Mouse (Mus musculus) urinary bladder, postnatal 10 days (tissue): Measurements from ENCODE around the gene Dennd1a.

Experiments used
- DNase-seq: peaks from one replicate; pipeline ENCODE4 v3.0.0; 2022; ENCODE audit warnings: low spot score

Dennd1a gene

DNA sequence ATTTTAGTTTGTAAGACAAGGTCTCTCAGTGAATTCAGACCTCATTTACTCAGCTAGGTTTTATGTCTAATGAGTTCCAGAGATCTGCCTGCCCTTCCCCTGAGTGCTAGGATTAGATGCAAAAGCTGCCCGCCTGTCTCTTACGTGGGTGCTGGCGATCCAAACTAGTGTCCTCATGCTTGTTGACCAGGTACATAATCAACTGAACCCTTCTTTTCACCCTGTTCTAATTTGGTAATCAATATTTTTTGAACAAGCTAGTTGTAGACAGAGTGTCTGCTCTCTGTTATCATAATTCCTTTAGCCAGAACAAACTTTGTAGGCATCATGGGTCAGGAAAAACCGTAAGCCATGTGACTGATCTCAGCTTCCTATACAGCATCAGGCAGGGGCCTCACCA is 241.9 kb downstream of the Dennd1a start:
- DNase-seq = no peak

DNA sequence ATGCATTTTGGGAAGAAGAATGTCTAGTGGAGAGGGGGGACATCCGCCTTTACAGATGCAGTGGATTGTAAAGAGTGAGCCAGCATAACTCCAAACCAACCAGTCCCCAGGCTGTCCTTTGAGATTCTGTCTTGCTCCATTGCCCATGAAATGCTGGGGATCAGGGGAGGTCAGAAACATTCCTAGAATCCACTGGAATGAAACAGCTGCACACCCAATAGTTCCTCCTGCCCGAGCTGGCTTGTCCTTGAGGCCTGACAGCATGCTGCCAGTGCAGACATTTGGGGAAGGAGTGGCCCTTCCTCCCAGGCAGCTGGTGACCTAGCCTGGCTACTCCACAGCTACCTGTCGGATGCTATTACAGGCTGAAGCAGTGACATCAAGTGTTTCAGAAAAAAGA is 246.3 kb downstream of the Dennd1a start:
- DNase-seq = no peak

DNA sequence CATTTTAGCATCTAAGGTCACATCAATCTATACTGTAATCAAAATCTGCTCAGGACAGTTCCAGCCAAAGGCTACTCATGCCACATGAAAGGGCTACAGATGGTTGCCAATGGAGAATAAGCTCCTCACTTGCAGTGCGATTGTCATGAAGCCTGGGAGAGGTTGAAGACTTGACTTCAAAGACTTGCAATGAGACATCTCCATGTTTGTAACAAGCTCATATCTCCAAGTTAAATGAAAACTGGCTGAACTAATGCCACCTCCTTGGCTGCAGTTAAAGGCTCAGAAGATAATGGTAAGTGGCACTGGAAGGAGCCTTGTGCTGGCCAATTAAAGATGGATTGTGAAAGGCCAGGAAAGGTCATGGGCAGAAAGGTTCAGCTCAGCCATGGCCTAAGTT is 247.6 kb downstream of the Dennd1a start:
- DNase-seq = no peak

DNA sequence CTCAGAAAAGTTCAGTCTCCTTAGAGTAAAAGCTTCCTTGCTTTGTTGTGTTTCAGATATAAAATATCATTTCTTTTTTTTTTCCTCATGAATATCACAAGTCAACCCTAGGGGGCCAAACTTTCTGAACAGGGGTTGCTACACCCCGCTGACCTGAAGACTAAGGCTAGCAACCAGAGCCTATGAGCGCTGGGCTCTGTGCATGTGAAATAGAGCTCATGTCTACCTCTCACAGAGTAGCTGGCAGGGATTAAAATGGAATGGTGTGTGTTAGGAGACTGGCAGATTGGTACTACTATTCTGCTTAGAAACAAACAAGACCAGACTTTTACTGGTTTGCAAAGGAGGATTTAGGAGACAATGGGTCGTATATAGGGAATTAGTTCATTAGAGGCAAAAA is 258.9 kb downstream of the Dennd1a start:
- no peak for DNase-seq

DNA sequence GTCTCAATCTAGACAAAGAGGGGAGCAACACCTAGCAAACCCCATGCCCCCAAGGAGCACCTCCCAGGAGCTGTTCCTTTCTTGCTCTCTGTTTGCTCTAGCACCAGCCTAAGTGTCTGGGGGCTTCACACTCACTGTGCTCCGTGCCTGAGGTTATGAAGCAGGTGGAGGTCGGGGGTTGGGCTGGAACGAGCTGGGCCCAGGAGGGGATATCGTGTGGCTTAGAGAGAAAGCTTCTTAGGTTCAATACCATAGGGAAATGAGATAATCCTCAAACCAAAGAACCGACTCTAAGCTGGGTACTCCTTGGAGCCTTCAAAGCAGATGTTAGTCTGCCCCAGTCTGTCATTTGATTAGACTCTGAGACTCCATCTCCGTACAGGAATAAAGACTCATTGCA is 261.6 kb downstream of the Dennd1a start:
- no peak for DNase-seq

DNA sequence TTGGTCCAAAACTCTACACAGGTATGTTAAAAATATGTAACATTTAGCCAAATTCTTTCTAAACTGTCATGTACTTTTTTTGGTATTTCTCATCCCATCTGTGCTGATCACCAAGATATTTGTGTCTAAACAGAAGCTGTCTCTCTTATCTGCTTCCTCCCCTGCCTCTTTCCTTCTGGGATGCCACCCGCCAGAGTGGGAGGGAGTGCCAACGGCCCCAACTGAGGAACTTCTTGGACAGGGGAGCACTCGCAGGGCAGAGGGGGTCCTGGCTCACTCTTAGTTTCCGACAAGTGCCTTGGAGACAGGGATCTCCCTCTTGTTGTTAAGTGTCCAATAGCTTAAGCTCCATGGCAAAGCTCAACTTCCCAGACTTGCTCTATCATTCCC is 263.5 kb downstream of the Dennd1a start:
- no peak for DNase-seq

DNA sequence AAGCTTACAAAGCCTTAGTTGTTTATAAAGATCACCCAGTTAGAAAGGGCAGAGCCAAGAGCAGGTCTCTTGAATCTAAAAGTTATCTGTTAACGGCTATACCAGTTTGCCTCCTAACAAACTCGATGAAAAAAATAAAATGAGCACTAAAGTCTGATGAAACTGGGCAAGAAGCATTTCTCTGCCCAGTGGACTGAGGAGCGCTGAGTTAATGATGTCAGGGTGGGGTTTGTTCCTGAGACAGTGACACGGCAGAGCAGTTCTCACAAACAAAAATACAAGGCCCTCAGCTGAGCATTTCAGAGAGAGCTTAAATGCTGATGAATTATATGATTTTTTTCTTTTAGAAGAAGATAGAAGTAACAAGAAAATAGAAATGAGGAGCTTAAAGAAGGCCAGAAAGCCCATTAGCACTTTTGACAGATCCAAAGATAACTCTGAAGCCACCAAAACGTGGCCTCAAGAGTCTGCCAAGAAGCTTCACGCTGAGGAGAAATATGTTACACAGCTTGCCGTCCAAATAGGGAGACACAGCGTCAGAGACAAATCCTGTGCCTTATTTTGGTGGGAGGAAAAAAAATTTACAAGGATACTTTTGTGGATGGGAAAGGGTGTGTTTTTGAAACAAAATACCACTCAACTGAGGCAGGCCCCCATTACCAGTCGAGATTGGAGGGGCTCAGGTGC is 264.0 kb downstream of the Dennd1a start:
- DNase-seq = no peak

DNA sequence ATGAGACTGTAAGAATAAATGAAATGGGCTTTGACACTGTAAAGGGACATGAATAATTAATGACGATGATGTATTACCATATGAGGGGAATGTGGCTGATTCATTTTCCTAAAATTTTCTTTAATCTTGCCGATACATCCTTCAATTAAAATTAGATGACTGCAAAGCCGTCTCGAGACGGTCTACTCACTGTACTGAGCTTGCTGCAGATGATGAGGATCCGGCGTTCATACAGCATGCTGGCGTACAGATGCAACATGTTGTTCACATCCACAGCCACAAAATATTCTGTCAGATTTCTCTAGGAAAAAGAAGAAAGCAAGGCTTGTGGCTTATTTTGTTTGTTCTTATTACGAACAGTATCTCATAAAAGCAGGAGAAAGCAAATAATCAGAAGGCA is 266.0 kb downstream of the Dennd1a start:
- no peak for DNase-seq

DNA sequence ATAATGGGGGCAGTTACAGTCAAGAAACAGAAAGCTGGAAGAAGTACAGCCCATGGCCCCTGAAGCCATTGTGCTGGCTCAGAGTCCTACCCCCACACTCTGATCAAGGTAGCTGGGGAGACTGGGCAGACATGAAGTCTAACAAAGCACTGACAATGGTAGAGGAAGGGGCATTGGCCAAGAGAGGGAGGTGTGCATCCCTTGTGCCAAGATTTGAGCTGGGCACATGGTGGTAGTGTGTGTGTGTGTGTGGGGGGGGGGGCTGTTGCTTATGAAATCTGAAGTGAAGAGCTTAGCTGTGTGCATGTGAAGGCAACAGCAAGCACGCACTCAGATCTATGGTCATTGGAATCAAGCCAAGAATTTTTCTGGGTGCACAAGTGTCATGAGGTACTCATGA is 272.5 kb downstream of the Dennd1a start:
- no peak for DNase-seq

DNA sequence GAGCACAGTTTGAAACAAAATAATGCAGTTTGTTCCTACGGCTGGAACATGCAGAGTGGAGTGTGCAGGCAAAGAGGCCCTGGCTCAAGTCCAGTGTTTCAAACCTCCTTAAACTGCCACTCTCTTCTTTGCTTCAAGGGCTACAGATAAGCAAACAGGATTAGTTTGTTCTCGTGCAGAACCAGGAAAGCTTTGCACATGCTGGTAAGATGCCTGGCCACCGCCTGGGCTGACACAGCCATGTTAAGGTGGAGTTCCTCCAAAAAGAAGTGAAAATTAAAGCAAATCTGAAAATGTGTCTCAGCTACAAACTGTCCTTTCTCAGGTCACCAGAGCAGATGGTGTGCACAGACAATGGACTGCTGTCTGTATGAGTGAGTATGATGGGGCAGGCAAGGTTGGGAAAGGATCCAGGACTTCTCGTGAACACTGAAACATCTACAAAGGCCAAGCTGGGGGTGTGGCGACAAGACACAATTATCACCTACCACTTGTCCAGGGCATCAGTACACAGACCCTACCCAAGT is 273.3 kb downstream of the Dennd1a start:
- DNase-seq = no peak

DNA sequence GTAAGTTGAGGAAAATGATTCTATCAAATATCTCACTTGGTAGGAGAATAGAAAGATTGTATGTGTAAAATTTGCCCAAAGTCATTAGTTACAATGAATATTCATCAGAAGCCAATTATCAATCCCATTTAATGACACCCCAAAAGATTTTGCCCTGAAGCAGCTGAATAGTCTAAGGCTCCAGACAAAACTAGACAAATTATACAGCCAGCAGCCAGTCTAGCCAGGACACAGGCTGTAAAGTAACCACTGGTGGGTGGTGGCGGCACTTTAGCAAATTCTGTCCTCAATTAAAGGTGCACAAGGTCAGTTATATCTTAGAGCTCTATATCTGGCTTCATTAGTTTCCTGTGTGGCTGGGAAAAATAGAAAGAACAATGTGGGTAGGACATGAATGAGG is 280.0 kb downstream of the Dennd1a start:
- DNase-seq = no peak

DNA sequence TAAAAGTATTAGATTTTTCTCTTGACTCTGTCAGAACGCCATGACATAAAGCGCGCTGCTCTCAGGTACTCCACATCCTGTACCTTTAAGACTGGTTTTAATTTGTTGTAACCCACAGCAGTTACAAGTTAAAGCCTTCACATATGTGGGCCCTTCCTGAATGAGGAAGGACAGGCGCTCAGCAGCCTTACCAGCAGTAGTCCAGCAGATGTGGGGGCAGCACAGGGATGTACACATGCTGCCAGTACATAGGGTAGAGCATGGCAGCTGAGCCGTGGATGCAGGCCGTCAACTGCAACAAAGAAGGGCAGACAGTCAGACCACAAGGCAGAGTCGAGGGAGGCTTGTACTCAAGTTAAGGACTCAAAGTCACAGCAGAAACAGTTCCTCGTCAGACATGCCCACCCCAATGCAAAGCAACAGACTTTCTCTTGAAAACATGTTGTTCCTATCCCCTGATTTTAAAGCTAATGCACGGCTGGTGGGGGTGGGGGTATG is 284.0 kb downstream of the Dennd1a start:
- DNase-seq = no peak

DNA sequence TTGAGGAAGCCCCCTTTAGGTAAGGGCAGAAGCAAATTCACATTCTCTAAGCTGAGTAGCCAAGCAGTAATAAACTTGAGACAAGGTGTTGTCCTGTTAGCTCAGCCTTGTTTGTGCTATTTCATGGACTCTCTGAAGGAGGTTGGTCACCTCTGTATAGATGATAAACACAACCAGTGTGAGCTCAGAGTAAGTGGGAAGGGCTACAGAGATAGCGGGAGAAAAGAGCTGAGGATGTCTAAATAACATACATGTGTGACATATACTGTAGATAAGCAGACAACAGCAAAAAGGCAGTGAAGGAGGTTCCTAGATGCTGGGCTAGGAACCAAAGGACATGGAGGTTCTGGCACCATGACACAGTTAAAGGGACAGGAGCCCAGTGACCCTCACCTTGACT is 286.2 kb downstream of the Dennd1a start:
- DNase-seq = no peak

DNA sequence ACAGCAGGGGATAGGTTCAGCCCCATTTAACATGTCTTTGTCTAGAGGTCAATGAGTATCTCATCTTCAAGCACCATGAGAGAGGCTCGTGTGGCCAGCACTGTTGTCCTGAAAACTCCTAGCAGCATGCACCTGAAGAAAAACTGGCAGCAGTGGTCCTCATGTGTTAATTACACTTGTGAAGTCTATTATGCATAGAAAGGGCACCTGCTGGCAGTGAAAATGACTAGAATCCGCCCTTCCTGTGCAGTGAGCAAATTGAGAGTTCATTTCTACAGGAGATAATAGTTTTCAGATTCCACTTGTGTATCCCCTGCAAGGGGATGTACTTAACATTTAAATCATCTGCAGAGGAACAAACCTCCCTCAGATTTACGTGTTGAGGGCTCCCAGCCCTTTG is 289.2 kb downstream of the Dennd1a start:
- no peak for DNase-seq

DNA sequence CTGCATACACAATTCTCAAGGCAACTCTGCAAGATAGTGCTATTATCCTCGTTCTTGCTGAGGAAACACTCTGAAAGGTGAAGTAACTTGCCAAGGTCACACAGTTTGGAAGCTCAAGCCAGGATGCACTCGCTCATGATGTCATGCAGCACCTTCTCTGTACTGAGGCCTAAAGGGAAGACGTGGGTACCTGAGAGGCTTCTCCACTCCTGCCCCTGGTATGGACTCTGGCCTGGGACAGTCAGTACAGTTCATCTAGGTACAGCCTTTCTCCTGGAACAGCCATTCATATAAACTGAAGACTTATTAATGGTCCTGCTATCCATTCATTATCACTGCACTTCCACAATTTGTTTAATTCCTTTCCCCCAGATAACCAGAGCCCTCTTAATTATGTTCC is 298.1 kb downstream of the Dennd1a start:
- DNase-seq = no peak

DNA sequence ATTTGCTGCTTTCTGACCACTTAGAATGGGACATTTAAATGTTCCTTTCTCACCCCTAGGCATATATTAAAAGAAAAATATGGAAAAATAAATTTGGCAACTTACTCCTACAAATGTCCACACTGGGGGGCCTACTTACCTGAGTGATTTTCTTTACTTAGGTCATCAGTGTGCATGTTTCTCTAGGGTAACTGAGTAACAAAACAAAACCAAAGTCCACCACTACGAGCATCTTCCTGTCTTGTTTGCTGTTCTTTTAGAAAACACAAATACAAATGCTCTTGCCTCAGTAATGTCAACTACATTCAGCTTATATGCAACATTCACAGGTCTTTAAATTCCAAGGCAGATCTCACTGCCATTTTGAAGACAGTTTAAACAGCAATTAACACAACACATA is 298.9 kb downstream of the Dennd1a start:
- DNase-seq = no peak

DNA sequence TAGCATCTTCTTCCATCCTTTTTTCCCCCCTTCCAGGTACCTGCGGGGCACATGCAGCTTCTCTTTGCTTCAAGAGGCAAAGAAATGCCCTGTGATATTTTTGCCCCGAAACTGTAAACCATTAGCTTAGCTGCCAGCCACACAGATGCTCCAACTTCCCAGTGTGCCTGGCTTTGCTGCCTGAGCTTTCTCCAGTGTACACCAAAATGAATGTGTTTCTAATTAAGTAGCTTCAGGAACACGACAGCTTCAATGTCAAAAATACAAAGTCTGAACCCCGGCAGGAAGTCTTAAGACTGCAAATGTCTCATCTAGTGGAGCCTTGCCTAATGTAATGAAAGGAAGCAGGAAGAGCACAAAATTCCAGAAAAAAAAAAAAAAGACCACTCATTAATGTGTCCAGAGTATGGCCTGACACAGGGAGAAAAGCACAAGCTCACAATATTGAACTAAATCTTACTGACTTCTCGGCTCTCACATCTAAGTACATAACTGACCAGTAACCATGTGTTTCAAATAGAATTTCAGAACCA is 301.4 kb downstream of the Dennd1a start:
- DNase-seq = no peak

DNA sequence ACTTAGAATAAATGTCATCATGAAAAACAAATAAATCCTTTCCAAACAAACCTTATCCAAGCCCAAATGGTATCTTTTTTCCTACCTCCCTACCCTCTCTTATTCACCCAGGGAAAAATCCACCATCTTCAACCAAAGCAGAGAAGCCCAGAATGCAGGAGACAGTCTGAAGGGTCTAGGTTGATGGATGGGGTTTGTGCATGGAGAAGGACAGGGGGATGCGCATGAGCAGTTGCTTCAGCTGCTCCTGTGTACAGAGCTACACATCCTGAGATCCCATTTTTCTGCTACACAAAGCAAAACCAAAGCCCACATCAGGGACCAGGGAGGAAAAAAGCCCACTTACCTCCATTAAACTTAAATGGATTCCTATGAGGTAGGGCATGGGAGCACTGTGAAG is 304.5 kb downstream of the Dennd1a start:
- DNase-seq = no peak

DNA sequence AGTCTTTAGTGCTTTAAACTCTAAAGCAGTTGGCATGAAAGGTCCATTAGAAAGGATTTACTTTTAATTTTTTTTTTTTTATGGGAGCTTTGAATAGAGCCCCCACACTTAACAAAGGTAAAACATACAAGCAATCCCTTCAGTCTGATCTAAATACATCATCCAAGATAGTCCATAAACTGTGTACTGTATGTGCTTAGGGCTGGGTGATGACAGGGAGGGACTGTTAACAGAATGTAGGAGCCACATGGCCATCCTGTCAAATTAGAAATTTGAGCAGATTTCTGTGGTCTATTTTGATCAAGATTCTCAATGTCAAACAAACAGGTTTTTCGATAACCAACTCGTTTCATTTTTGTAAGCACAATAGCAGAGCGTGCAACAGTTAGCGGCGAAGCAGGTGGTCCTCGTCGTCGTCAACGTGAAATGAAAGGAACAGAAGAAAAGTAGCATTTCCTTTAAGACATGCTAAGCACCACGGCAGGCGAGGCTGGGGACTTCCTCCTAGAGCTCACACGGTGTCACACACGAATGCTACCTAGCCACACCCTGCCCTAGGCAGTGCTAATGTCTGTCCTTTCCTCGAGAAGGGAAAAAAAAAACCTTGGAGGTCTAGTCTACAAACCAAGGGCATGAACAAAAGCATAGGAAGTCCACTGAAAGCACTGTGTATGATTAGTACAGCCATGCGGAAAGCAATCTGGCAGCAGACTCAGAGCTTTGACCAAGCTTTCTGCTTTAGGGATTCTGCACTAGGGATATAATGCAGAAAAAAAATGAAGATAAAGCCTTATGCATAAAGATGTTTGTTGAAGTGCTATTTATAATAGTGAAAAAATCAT is 305.4 kb downstream of the Dennd1a start:
- no peak for DNase-seq

DNA sequence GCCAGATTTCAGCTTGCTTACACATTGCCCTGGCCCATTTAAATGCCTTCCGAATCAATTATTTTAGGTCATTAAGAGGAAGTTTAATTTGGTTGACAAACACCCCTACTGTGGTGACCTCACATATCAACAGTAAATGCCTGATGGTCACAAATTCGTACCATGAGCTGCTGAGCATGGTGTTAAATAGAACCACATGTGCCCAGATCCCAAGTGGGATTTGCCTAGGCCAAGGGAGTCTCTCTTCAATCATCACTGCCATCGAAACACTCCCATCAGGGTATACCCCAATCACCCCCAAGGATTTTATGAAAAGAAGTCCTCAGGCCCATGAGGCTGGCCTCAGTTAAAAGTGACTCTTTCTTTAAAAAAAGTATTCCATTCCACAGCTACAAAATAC is 313.0 kb downstream of the Dennd1a start:
- no peak for DNase-seq

DNA sequence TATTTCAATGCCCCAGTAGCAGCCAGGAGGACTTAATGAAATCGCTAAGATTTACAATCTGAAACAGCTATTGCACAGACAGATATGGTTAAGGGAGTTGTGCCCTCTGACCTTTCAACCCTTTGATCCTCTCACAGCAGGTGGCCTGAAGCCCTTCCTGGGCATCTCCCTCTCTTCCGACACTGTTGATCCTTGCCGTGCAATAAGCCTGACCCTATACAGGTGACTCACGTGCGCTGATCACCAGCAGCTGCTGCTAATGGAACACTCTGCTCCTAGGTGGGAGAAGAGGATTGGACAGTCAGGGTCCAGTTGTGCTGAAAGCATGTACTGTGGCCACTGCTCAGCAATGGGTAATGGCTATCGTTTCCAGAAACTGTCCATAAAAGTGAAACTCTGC is 314.6 kb downstream of the Dennd1a start:
- no peak for DNase-seq

DNA sequence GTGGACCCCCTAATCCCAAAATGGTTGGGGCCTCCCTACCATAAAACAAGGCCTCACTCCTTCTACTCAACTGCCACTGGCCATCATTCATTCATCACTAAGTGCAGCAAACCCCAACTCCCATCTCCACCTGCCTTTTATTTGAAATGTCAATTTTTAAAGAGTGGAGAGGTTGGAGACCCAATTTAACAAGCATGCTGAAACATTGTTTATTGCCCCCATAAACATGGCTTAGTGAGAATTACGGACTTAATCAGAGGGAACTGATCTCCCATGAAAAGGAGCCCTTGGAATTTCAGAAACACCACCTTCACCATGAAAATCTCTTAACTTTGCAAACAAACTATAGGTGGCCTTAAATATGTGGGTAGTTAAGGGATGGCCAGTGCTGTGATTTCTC is 315.5 kb downstream of the Dennd1a start:
- no peak for DNase-seq
